Mouse (Mus musculus): ENCODE results near the gene Zfyve1.

Gene Zfyve1

GRCm38 (mm10) chr12:83523892-83524291, 73.1 kb downstream of the Zfyve1 start:
- no peak for DNase-seq (ENCODE audit: low read depth, low spot score)

GRCm38 (mm10) chr12:83523056-83523455, 74.0 kb downstream of the Zfyve1 start:
- DNase-seq (ENCODE audit: low read depth, low spot score): no peak

GRCm38 (mm10) chr12:83521083-83521482, 75.9 kb downstream of the Zfyve1 start:
- DNase-seq (ENCODE audit: low read depth, low spot score): no peak

GRCm38 (mm10) chr12:83520311-83520890, 76.6 kb downstream of the Zfyve1 start, which contains the start of gene Dcaf4:
Gene Dcaf4 (plus strand): TSS chr12:83520466.
- DNase-seq (ENCODE audit: low read depth, low spot score): peak; percentile 93

- DNase-seq (ENCODE audit: low read depth, low spot score): no peak
Observed at GRCm38 (mm10) chr12:83517580-83517979, 79.4 kb downstream of the Zfyve1 start.

- no peak for DNase-seq (ENCODE audit: low read depth, low spot score)
Observed at GRCm38 (mm10) chr12:83514216-83514615, 82.8 kb downstream of the Zfyve1 start.

- DNase-seq (ENCODE audit: low read depth, low spot score): no peak
Observed at GRCm38 (mm10) chr12:83513185-83513584, 83.8 kb downstream of the Zfyve1 start.

- DNase-seq (ENCODE audit: low read depth, low spot score): no peak
Observed at GRCm38 (mm10) chr12:83512783-83513182, 84.2 kb downstream of the Zfyve1 start.

- no peak for DNase-seq (ENCODE audit: low read depth, low spot score)
Observed at GRCm38 (mm10) chr12:83510586-83510985, 86.4 kb downstream of the Zfyve1 start.

GRCm38 (mm10) chr12:83506543-83506942, 90.5 kb downstream of the Zfyve1 start:
- no peak for DNase-seq (ENCODE audit: low read depth, low spot score)

GRCm38 (mm10) chr12:83502190-83502589, 94.8 kb downstream of the Zfyve1 start:
- DNase-seq (ENCODE audit: low read depth, low spot score): no peak

- no peak for DNase-seq (ENCODE audit: low read depth, low spot score)
Observed at GRCm38 (mm10) chr12:83499256-83499655, 97.8 kb downstream of the Zfyve1 start.

GRCm38 (mm10) chr12:83497959-83498358, 99.1 kb downstream of the Zfyve1 start:
- no peak for DNase-seq (ENCODE audit: low read depth, low spot score)

GRCm38 (mm10) chr12:83496736-83497135, 100.3 kb downstream of the Zfyve1 start:
- DNase-seq (ENCODE audit: low read depth, low spot score): no peak

Data from WW6 (cell line).